Mouse (Mus musculus) MEL (cell line): ENCODE results near the gene Cst13. TPM values are rescaled to one million over a fixed set of nuclear protein-coding genes. Genes with fewer than 3 reads are reported as not detected.

ENCODE experiments used
- DNase-seq: peaks from one replicate; pipeline ENCODE4 v3.0.0; 2011; ENCODE audit warnings: low read depth, low spot score
- H3K27ac ChIP-seq: 2 replicates; pipeline ENCODE4 v1.5.1; 2012; ENCODE audit warnings: low read depth, mild to moderate bottlenecking, control low read depth, low read length, moderate library complexity; ENCODE audit not compliant: control insufficient read depth
- H3K27me3 ChIP-seq, 2 experiments: fragments of 150-350 bp in 1 of 2; sonication (generic) in 1 of 2; 2 replicates each; pipeline ENCODE4 v1.6.1; 2012; ENCODE audit warnings: low read length in 2 of 2, mild to moderate bottlenecking in 2 of 2, improper control_type of control experiment in 1 of 2, moderate library complexity in 1 of 2; ENCODE audit not compliant: insufficient read depth in 2 of 2, control insufficient read depth in 1 of 2
- H3K36me3 ChIP-seq, 2 experiments: 2 replicates each; pipeline ENCODE4 v1.6.1; 2012 to 2014; ENCODE audit warnings: low read length in 2 of 2, improper control_type of control experiment in 1 of 2, inconsistent platforms in 1 of 2, mild to moderate bottlenecking in 1 of 2; ENCODE audit not compliant: insufficient read depth in 2 of 2, control insufficient read depth in 1 of 2
- H3K4me1 ChIP-seq, 2 experiments: fragments of 150-350 bp in 1 of 2; sonication (generic) in 1 of 2; 2 replicates each; pipeline ENCODE4 v1.6.1; 2012; ENCODE audit warnings: low read length in 2 of 2, improper control_type of control experiment in 1 of 2, mild to moderate bottlenecking in 1 of 2; ENCODE audit not compliant: insufficient read depth in 2 of 2, control insufficient read depth in 1 of 2
- H3K4me3 ChIP-seq, 2 experiments: fragments of 150-350 bp in 1 of 2; sonication (generic) in 1 of 2; 2 replicates each; pipeline ENCODE4 v1.5.1; 2012; ENCODE audit warnings: low read depth in 2 of 2, low read length in 2 of 2, mild to moderate bottlenecking in 2 of 2, moderate library complexity in 2 of 2, control low read depth in 1 of 2, improper control_type of control experiment in 1 of 2; ENCODE audit not compliant: control insufficient read depth in 1 of 2, insufficient read depth in 1 of 2
- H3K79me2 ChIP-seq: 2 replicates; pipeline ENCODE4 v1.6.1; 2012; ENCODE audit warnings: mild to moderate bottlenecking, low read length, moderate library complexity; ENCODE audit not compliant: control insufficient read depth, poor library complexity, insufficient read depth
- H3K9ac ChIP-seq: 2 replicates; pipeline ENCODE4 v1.6.1; 2012; ENCODE audit warnings: low read depth, mild to moderate bottlenecking, control low read depth, low read length, moderate library complexity; ENCODE audit not compliant: control insufficient read depth, poor library complexity, severe bottlenecking
- H3K9me3 ChIP-seq: fragments of 150-350 bp; sonication (generic); replicated peaks from 2 replicates; pipeline ENCODE4 v1.6.1; 2012; ENCODE audit warnings: mild to moderate bottlenecking, low read length, improper control_type of control experiment, moderate library complexity; ENCODE audit not compliant: insufficient read depth
- CHD2 ChIP-seq: IDR thresholded peaks from 2 replicates; pipeline ENCODE4 v1.6.1; 2011; ENCODE audit warnings: low read length, improper control_type of control experiment
- CTCF ChIP-seq, 3 experiments: IDR thresholded peaks in 2 of 3; conservative IDR thresholded peaks in 1 of 3; 2 replicates each; pipeline ENCODE4 v1.5.1; 2011 to 2012; ENCODE audit warnings: low read length in 3 of 3, low read depth in 2 of 3, mild to moderate bottlenecking in 2 of 3, improper control_type of control experiment in 1 of 3, inconsistent platforms in 1 of 3, mixed read lengths in 1 of 3, moderate library complexity in 1 of 3; ENCODE audit not compliant: control insufficient read depth in 1 of 3, insufficient read depth in 1 of 3, poor library complexity in 1 of 3, severe bottlenecking in 1 of 3
- E2F4 ChIP-seq: IDR thresholded peaks from 2 replicates; pipeline ENCODE4 v1.6.1; 2011; ENCODE audit warnings: low read depth, low read length, improper control_type of control experiment, borderline replicate concordance
- EP300 ChIP-seq, 2 experiments: IDR thresholded peaks; 2 replicates each; pipeline ENCODE4 v1.6.1; 2011; ENCODE audit warnings: improper control_type of control experiment in 2 of 2, low read length in 2 of 2, low read depth in 1 of 2, mild to moderate bottlenecking in 1 of 2
- GATA1 ChIP-seq: IDR thresholded peaks from 2 replicates; pipeline ENCODE4 v1.6.1; 2011; ENCODE audit warnings: low read depth, low read length, improper control_type of control experiment
- HCFC1 ChIP-seq: IDR thresholded peaks from 2 replicates; pipeline ENCODE4 v1.6.1; 2012; ENCODE audit warnings: low read depth, mild to moderate bottlenecking, inconsistent platforms, low read length, improper control_type of control experiment, moderate library complexity
- MAFK ChIP-seq: IDR thresholded peaks from 2 replicates; pipeline ENCODE4 v1.6.1; 2011; ENCODE audit warnings: low read depth, mild to moderate bottlenecking, low read length, improper control_type of control experiment, borderline replicate concordance
- MEF2A ChIP-seq: IDR thresholded peaks from 2 replicates; pipeline ENCODE4 v1.6.1; 2014; ENCODE audit warnings: low read depth, mild to moderate bottlenecking, inconsistent platforms, low read length, improper control_type of control experiment; ENCODE audit not compliant: poor library complexity, insufficient replicate concordance, severe bottlenecking; ENCODE audit errors: extremely low read depth
- MYB ChIP-seq: IDR thresholded peaks from 2 replicates; pipeline ENCODE4 v1.6.1; 2011; ENCODE audit warnings: mild to moderate bottlenecking, low read depth, low read length, improper control_type of control experiment
- NRF1 ChIP-seq: IDR thresholded peaks from 2 replicates; pipeline ENCODE4 v1.6.1; 2014; ENCODE audit warnings: low read depth, mild to moderate bottlenecking, inconsistent platforms, low read length, improper control_type of control experiment, moderate library complexity; ENCODE audit not compliant: poor library complexity, insufficient read depth, severe bottlenecking
- RAD21 ChIP-seq: IDR thresholded peaks from 2 replicates; pipeline ENCODE4 v1.6.1; 2011; ENCODE audit warnings: mild to moderate bottlenecking, low read depth, low read length, improper control_type of control experiment
- SMC3 ChIP-seq: IDR thresholded peaks from 2 replicates; pipeline ENCODE4 v1.6.1; 2011; ENCODE audit warnings: low read depth, low read length, improper control_type of control experiment
- TCF12 ChIP-seq: IDR thresholded peaks from 2 replicates; pipeline ENCODE4 v1.6.1; 2014; ENCODE audit warnings: low read depth, mild to moderate bottlenecking, inconsistent platforms, low read length, improper control_type of control experiment, moderate library complexity
- USF1 ChIP-seq: IDR thresholded peaks from 2 replicates; pipeline ENCODE4 v1.6.1; 2014; ENCODE audit warnings: low read depth, mild to moderate bottlenecking, inconsistent platforms, low read length, improper control_type of control experiment, moderate library complexity
- ZC3H11A ChIP-seq: IDR thresholded peaks from 2 replicates; pipeline ENCODE4 v1.6.1; 2012; ENCODE audit warnings: low read depth, mild to moderate bottlenecking, inconsistent platforms, low read length, improper control_type of control experiment
- ZNF384 ChIP-seq: IDR thresholded peaks from 2 replicates; pipeline ENCODE4 v1.6.1; 2012; ENCODE audit warnings: low read depth, mild to moderate bottlenecking, inconsistent platforms, low read length, improper control_type of control experiment
- polyA plus RNA-seq, 2 experiments: library from polyadenylated mRNA; stranded (reverse) in 1 of 2; unstranded in 1 of 2; fragments of >175 nt in 1 of 2; fragments of >200 nt in 1 of 2; gene quantifications; 2 replicates each; pipeline versions ENCODE4 v1.2.1 to v1.2.4; 2012; ENCODE audit warnings: low replicate concordance in 2 of 2, low read depth in 1 of 2; ENCODE audit not compliant: insufficient read length in 2 of 2, insufficient read depth in 1 of 2, missing spikeins in 1 of 2
- total RNA-seq: library from RNA; depleted of rRNA; stranded (reverse); fragments of 300-350 nt; gene quantifications from 2 replicates; pipeline ENCODE4 v1.2.3, GENCODE M21; 2012

Cst13 gene
- total and polyA plus RNA-seq, 3 experiments: not detected

DNA sequence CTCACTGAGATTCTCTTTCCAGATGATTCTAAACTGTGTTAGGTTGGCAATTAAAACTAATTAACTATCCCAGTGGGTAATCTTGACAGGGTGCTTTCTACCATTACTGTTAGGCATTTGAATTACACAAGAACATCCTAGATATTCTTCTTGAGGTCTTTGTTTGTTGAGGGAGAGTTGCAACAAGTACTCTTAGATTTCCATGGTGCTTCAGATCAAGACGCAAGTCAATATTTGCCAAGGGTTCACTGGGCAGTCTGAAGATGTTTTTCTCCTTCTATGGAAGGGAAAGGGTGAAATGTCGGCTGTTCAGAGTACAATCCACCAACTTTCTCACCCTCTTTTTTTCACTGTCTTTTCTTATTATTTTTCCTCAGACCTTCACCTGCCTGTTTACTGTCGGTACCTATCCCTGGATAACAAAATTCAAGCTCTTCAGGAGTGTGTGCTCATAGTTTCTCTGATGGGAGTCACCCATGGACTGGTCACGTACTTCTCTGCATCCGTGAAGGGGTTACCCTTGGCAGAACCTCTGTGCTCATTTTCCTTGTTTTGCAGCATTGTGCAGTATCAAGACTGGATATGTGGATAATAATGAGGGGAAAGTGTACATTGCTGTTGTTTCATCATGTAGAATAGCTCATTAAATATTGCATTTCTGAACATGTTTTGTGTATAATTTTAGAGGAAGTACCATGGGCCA is 18.3 kb downstream of the Cst13 start:
- no peak for DNase-seq
- Histone ChIP-seq H3K9me3 (no peaks in the 10 kb centered on the region), H3K79me2 (no peaks in the 10 kb centered on the region), H3K4me1 (no peaks in the 10 kb centered on the region), H3K36me3 (no peaks in the 10 kb centered on the region), H3K4me3 (no peak overlapping the region), H3K27ac (no peak overlapping the region), H3K9ac (no peak overlapping the region), H3K27me3 (no peaks in the 10 kb centered on the region; a peak in 1 of 4 replicates)
- TF ChIP-seq TCF12 (no peak), MEF2A (no peak), E2F4 (no peak), USF1 (no peak), NRF1 (no peak), MAFK (no peak), CHD2 (no peak), HCFC1 (no peak), MYB (no peak)

- no peak overlapping the region for H3K27ac ChIP-seq
- H3K27me3 ChIP-seq: no peaks in the 10 kb centered on the region; a peak in 1 of 4 replicates
- H3K36me3 ChIP-seq: no peaks in the 10 kb centered on the region
- no peaks in the 10 kb centered on the region for H3K4me1 ChIP-seq
- H3K4me3 ChIP-seq: no peak overlapping the region
- no peak for DNase-seq
- no peaks in the 10 kb centered on the region for H3K9me3 ChIP-seq
- H3K79me2 ChIP-seq: no peaks in the 10 kb centered on the region
- H3K9ac ChIP-seq: no peak overlapping the region
- no peak for TF ChIP-seq HCFC1
Observed at GRCm38 (mm10) chr2:148839224-148839623, 19.3 kb downstream of the Cst13 start.

- Histone ChIP-seq H3K9ac (no peak overlapping the region), H3K27me3 (no peaks in the 10 kb centered on the region; a peak in 1 of 4 replicates)
Observed at GRCm38 (mm10) chr2:148851116-148851906, 31.4 kb downstream of the Cst13 start.

More at GRCm38 (mm10) chr2:148851116-148851906, 31.4 kb downstream of the Cst13 start:
- Histone ChIP-seq H3K9me3 (no peaks in the 10 kb centered on the region), H3K4me1 (no peaks in the 10 kb centered on the region), H3K27ac (no peak overlapping the region), H3K36me3 (no peaks in the 10 kb centered on the region), H3K4me3 (no peak overlapping the region), H3K79me2 (no peaks in the 10 kb centered on the region)
- peak; percentile 77 for DNase-seq
- TF ChIP-seq ZNF384 (no peak), ZC3H11A (peak; percentile 72), CTCF (IDR thresholded peaks at IDR 0.05 in 2 of 3, conservative IDR thresholded peaks at IDR 0.05 in 1 of 3; ENCODE audit: control insufficient read depth in 1 of 3, insufficient read depth in 1 of 3, low read depth in 2 of 3, low read length in 3 of 3, poor library complexity in 1 of 3, severe bottlenecking in 1 of 3) (peak; percentile 51 to 75 (median 71)), SMC3 (peak; percentile 77), GATA1 (0 out of 2 replicates have a peak, but pooled peaks have one; percentile 3), RAD21 (peak; percentile 85), USF1 (no peak), EP300 (IDR thresholded peaks at IDR 0.05; ENCODE audit: low read depth in 1 of 2, low read length in 2 of 2) (0 out of 4 replicates have a peak, but pooled peaks of 1 of the 2 experiments have one; percentile 3)
